ENCODE assay signal across 9 mouse cellular contexts in genomic region chr1:64255554-64256295, GRCm38 (mm10).
DNase-seq lines count a peak whose midpoint lies in the region; ATAC-seq lines count a peak whose summit lies in the region.
"Had no signal": no experiment of that assay in that cellular context is flagged by ENCODE, and none has a peak within 500 bp of the region (broad histone marks: within the 10 kb centered on the region; RNA-seq: fewer than 3 reads in every experiment).

No protein-coding gene starts in this region.

- 0 out of 2 replicates have a peak overlapping the region, but pooled peaks have one; percentile 14 for H3K27ac ChIP-seq in forebrain, embryonic 14.5 days (ENCODE audit: low read depth, low read length)
- H3K27ac ChIP-seq in midbrain, embryonic 10.5 days (replicated peaks), result peak overlapping the region; percentile 64
- H3K27ac ChIP-seq in liver, embryonic 11.5 days (ENCODE audit: low read depth, low read length), result no peak overlapping the region

- DNase-seq in adrenal gland, adult (ENCODE audit: inconsistent age in 2 of 2, low spot score in 1 of 2), result peak; percentile 54 to 76
- DNase-seq in adrenal gland, postnatal 4 days (ENCODE audit: low spot score in 2 of 2), result no peak
- peak; percentile 57 to 74 for DNase-seq in adrenal gland, postnatal 36 days
- DNase-seq in forebrain, embryonic 14.5 days (ENCODE audit: low spot score), result no peak
- no peak for DNase-seq in midbrain, embryonic 10.5 days (ENCODE audit: low spot score)
- no peak for DNase-seq in embryo, embryonic 10.5 days (ENCODE audit: low spot score)
- DNase-seq in liver, embryonic 11.5 days (ENCODE audit: low spot score), result no peak
- DNase-seq: right cerebral cortex, postnatal 4 days had no signal

- H3K27me3 ChIP-seq in forebrain, embryonic 14.5 days (replicated peaks; ENCODE audit: control insufficient read depth, insufficient read depth, low read length), result no peaks in the 10 kb centered on the region
- H3K27me3 ChIP-seq in midbrain, embryonic 10.5 days (ENCODE audit: low read depth, poor library complexity, severe bottlenecking), result no peaks in the 10 kb centered on the region
- no peaks in the 10 kb centered on the region for H3K27me3 ChIP-seq in liver, embryonic 11.5 days (replicated peaks; ENCODE audit: control insufficient read depth, insufficient read depth, low read length)

- no peak overlapping the region for H3K4me2 ChIP-seq in forebrain, embryonic 14.5 days (ENCODE audit: low read length)
- no peak overlapping the region for H3K4me2 ChIP-seq in liver, embryonic 11.5 days

- H3K4me3 ChIP-seq in forebrain, embryonic 14.5 days (ENCODE audit: low read depth, low read length), result no peak overlapping the region
- no peak overlapping the region for H3K4me3 ChIP-seq in midbrain, embryonic 10.5 days
- no peak overlapping the region for H3K4me3 ChIP-seq in liver, embryonic 11.5 days (ENCODE audit: low read depth, low read length)

- 76% methylated on average over 14 of the region's 14 CpGs for WGBS in forebrain, embryonic 14.5 days
- 78% methylated on average over 14 of the region's 14 CpGs for WGBS in midbrain, embryonic 10.5 days
- 79% methylated on average over 14 of the region's 14 CpGs for WGBS in liver, embryonic 11.5 days

- H3K4me1 ChIP-seq in forebrain, embryonic 14.5 days (ENCODE audit: control insufficient read depth, insufficient read depth, low read length), result peaks cover 13% of the 10 kb centered on the region; the same call in 1 of the 2 replicates
- H3K4me1 ChIP-seq in midbrain, embryonic 10.5 days, result peaks cover 13% of the 10 kb centered on the region
- H3K4me1 ChIP-seq in liver, embryonic 11.5 days (replicated peaks; ENCODE audit: control insufficient read depth, insufficient read depth, low read length), result no peaks in the 10 kb centered on the region

- H3K9me3 ChIP-seq in forebrain, embryonic 14.5 days (replicated peaks; ENCODE audit: control insufficient read depth, low read length), result no peaks in the 10 kb centered on the region
- H3K9me3 ChIP-seq in midbrain, embryonic 10.5 days (replicated peaks), result no peaks in the 10 kb centered on the region
- no peaks in the 10 kb centered on the region for H3K9me3 ChIP-seq in liver, embryonic 11.5 days (ENCODE audit: control insufficient read depth, low read length)

- no peaks in the 10 kb centered on the region for H3K36me3 ChIP-seq in forebrain, embryonic 14.5 days (ENCODE audit: control insufficient read depth, insufficient read depth, low read length)
- H3K36me3 ChIP-seq in midbrain, embryonic 10.5 days, result no peaks in the 10 kb centered on the region
- H3K36me3 ChIP-seq in liver, embryonic 11.5 days (ENCODE audit: control insufficient read depth, insufficient read depth, low read length), result no peaks in the 10 kb centered on the region

- H3K9ac ChIP-seq in forebrain, embryonic 14.5 days (ENCODE audit: low read length), result no peak overlapping the region
- no peak overlapping the region for H3K9ac ChIP-seq in liver, embryonic 11.5 days (ENCODE audit: low read depth, low read length)

- peak; percentile 48; the same call in 1 of the 2 replicates for ATAC-seq in forebrain, embryonic 14.5 days
- ATAC-seq in liver, embryonic 11.5 days (replicated peaks; ENCODE audit: low FRiP score), result no peak
- ATAC-seq in erythroblast, adult 5-6 weeks (replicated peaks; ENCODE audit: low FRiP score, poor library complexity, severe bottlenecking), result no peak

Comparison
In these comparisons a context has a peak if more than half of its experiments do, and no peak if none do; other contexts are left out.
1. DNase-seq: peak in adrenal gland, adult (2 of 2) and adrenal gland, postnatal 36 days (2 of 2); none in adrenal gland, postnatal 4 days (0 of 2), forebrain, embryonic 14.5 days (single experiment), midbrain, embryonic 10.5 days (single experiment), embryo, embryonic 10.5 days (single experiment) and liver, embryonic 11.5 days (single experiment).